Mouse (Mus musculus): Measurements from ENCODE around the gene Tspan33. TPM values are rescaled to one million over a fixed set of nuclear protein-coding genes. Genes with fewer than 3 reads are reported as not detected.

The Tspan33 gene
- polyA plus RNA-seq, 2 experiments from 2014 or later, result 0.21 TPM; not detected in 1

- ATAC-seq, result no peak
Measured at GRCm38 (mm10) chr6:29699085-29699745, 5.2 kb downstream of the Tspan33 start.

GRCm38 (mm10) chr6:29701051-29701450, 7.0 kb downstream of the Tspan33 start:
- no peak for ATAC-seq

- ATAC-seq, result no peak
Measured at GRCm38 (mm10) chr6:29702126-29702525, 8.1 kb downstream of the Tspan33 start.

DNA sequence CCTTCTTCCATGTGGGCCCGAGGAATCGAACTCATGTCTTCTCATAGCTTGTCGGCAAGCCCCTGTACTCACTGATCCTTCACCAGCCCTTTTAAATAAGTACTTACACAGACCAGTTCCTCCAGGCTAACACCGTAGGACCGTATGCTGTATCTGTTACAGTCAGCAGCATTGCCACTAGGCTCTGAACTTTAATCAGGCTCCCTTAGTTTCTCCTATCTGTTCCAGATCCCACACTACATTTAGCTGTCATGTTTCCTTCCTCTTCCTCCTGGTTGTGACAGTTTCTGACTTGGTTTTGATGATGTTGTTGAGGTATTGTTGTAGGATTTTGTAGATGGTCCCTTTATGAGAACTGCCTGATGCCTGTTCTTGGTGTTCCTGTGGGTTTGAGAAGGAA, 10.1 kb downstream of the Tspan33 start:
- ATAC-seq, result no peak

DNA sequence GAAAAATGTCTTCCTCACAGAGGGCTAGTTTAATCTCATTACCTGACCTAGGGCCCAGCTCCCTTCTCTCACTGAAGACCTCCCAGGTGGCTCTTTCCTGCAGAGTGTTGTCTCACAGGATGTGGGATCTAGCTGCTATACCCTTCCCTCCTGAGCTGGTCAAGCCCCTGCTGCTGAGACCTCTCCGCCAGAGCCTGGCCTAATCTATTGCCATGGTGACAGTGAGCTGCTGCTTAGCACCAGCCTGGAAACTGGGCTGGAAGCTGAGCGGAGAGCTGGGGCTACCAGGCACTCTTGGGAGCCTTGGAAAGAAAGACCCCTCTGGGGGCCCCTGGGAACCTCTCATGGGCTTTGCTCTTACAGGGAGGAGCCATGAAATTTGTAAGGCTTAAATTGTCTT, 13.9 kb downstream of the Tspan33 start:
- no peak for ATAC-seq

DNA sequence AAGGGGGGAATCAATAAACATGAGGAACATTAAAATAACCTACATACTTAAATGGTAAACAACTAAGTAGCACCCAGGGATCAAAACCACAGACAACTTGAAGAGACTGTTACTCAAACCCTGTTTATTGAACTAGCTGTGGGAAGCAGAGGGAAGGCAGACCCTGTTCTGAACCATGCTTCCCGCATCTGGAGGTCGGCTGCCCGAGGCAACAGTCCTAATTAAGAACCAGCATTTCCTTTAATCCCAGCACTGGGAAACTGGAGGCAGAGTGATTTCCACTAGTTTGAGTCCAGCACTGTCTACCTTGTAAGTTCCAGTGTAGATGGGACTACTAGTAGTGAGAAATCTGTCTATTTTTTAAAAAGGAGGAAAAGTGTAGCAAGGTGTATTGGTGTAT, 17.3 kb downstream of the Tspan33 start:
- ATAC-seq, result no peak

GRCm38 (mm10) chr6:29712011-29712584, 18.1 kb downstream of the Tspan33 start:
- ATAC-seq, result no peak

- no peak for ATAC-seq
Measured at GRCm38 (mm10) chr6:29716624-29717365, 22.8 kb downstream of the Tspan33 start.

DNA sequence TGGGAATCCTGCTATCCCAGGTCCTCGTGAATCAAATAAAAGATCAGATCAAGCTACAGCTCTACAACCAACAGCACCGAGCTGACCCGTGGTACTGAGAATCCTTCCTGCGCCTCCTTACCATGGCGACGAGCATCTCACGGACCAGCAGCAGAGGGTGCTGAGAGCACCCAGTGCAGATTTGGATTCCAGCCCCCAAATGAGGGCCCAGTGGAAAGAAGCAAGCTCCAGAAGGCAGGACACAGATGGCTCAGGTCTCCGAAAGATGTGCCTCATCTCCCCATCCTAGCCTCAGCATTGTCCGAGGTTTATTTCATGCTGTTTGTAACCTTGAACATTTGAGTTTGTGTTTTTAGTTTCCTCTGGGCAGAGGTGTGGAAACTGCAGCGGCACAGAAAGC, 23.5 kb downstream of the Tspan33 start:
- no peak for ATAC-seq

DNA sequence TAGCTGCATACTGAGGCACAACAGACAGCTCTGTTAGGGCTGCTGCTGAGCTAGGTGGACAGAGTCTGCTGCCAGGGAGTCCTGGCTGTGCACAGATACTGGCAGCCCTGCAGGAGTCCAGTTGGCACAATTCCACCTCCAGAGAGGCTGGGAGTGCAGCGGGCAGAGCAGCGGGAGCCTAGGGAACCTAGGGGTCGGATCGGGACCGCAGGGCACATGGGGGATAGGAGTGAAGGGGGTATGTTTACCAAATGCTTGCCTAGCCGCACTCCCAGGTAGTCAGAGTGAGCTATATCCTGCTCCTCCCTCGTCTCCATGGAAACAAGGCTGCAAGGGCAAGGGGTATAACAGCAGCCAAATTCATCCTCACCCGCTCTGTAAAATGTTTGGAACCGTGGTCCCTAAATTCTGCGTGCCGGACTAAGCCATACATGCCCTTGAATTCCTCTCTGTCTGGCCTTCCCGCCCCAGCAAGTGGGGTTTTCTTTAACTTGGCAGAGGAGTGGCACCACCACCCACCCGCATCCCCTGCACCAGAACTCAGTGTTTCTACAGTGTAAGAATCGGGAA, 24.0 kb downstream of the Tspan33 start:
- ATAC-seq, result no peak

DNA sequence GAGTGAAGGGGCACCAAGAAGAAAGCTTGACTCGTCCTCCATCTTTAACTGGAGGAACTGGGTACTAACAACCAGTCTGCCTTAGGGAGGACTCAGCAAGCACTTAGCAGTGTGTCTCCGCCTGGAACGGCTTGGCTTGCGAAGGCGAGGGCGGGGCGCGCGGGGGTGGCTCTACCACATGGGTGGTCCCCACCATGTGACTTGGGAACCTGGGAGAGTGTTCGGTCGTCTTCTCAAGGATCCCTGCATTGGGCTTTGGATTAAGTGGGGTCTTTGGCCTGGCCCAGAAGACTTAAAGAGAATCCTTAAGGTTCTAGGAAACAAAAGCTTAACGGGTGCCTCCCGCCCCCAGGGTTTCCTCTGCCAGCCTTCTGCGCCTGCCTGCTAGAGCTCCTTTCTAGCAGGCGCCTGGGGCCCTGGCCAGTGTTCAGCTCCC, 24.9 kb downstream of the Tspan33 start:
- no peak for ATAC-seq

DNA sequence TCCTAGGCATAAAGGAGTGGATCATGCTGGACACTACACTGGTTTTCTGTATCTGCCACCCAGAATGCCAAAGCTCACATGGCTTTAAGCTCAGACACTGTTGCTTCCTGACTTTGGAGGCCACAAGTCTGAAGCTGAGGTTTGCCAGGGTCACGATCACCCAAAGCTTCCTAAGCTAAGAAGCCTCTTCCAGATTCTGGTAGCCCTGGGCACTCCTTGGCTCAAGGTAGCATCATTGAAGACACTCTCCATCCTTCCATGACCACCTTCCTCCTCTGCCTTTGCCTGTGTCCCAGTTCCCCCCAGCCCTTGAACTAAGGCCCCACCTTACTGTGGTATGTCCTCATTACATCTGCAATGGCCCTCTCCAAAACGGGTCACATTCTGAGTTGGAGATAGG, 27.9 kb downstream of the Tspan33 start:
- ATAC-seq, result no peak

GRCm38 (mm10) chr6:29726576-29727200, 32.7 kb downstream of the Tspan33 start:
- no peak for ATAC-seq

GRCm38 (mm10) chr6:29728035-29728434, 34.0 kb downstream of the Tspan33 start:
- ATAC-seq, result no peak

- no peak for ATAC-seq
Measured at GRCm38 (mm10) chr6:29729491-29729890, 35.5 kb downstream of the Tspan33 start.

- ATAC-seq, result no peak
Measured at GRCm38 (mm10) chr6:29735336-29735688, 41.3 kb downstream of the Tspan33 start, which contains the start of gene Smo. Gene Smo, plus strand, starts transcription at chr6:29735503.

DNA sequence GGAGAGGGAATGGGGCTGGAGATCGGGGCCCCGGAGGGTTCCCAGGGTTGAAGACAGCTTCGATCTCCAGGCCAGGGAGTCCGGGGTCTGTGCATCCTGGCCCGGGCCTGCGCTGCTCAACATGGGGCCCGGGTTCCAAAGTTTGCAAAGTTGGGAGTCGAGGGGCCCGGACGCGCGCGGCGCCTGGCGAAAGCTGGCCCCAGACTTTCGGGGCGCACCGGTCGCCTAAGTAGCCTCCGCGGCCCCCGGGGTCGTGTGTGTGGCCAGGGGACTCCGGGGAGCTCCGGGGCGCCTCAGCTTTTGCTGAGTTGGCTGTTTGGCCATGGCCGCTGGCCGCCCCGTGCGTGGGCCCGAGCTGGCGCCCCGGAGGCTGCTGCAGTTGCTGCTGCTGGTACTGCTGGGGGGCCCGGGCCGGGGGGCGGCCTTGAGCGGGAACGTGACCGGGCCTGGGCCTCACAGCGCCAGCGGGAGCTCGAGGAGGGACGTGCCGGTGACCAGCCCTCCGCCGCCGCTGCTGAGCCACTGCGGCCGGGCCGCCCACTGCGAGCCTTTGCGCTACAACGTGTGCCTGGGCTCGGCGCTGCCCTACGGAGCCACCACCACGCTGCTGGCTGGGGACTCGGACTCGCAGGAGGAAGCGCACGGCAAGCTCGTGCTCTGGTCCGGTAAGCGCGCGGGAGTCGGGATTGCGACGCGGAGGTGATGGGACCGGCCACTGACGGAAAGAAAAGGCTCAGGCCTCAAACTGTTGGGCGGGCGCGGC, 41.8 kb downstream of the Tspan33 start:
- ATAC-seq, result no peak

DNA sequence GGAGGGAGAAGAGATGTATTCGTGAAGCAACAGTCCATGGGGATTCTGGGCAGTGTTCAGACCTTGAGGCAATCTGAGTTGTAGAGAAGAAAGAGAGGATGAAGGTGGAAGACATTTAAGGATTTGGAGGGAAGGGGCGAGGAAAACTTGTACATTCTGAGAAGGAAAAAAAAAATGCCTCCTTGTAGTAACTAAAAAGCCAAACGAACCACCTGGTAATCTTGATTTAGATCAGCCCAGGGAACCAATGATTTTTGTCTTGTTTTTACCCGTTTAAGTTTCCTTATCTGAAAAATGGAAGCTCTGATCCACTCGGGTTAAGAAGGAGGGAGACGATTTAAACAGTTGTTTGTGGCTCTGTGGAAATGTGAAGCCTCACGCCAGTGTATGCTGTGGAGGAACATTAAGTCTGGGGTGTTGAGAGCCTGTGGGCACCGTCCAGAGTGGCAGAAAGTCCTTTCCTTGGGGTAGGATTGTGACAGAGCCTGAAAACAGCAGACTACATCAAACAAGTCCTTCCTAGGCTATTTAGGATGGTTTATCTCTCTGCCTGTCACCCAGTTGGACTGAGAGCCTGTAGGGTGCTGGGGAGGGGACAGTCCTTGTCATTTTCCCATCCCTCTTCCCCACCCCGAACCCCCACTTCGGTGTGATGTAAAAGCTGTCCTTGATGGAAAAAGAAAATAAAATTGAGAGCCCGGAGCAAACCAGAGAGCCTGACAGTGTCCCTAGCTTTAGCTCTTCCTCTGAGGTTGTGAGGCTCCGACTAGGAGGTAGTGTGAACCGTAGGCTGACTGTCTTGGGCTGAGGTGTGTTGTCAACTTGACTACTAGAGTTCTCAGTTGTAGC, 42.8 kb downstream of the Tspan33 start:
- no peak for ATAC-seq

GRCm38 (mm10) chr6:29751466-29752152, 57.6 kb downstream of the Tspan33 start:
- no peak for ATAC-seq

GRCm38 (mm10) chr6:29753336-29753735, 59.3 kb downstream of the Tspan33 start:
- ATAC-seq, result no peak

DNA sequence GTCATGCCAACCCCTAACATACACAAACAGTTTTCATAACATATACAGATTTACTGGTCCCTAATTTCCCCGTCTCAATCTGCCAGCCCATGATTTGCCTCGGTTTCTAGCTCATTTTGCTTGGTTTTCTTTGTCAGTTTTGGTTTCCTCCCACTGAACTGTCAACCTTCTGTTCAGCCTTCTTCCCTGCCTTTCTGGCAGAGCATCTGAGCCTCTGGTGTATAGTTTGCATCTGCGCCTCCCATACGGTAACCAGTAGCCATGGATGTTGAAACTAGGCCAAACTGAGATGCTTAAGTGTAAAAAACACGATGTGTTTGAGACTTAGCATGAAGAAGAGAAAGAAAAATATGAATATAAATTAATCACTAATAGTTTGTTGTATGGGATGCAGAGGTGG, 62.0 kb downstream of the Tspan33 start:
- no peak for ATAC-seq

Measured in activated CD4-positive, CD25-positive, alpha-beta regulatory T cell, adult 4 months (primary cell).